Mouse (Mus musculus): ENCODE data around the gene Gm11020. TPM values are rescaled to one million over a fixed set of nuclear protein-coding genes. Genes with fewer than 3 reads are reported as not detected.

Gene Gm11020
- polyA plus RNA-seq, 1 experiment from 2014 or later: not detected

DNA sequence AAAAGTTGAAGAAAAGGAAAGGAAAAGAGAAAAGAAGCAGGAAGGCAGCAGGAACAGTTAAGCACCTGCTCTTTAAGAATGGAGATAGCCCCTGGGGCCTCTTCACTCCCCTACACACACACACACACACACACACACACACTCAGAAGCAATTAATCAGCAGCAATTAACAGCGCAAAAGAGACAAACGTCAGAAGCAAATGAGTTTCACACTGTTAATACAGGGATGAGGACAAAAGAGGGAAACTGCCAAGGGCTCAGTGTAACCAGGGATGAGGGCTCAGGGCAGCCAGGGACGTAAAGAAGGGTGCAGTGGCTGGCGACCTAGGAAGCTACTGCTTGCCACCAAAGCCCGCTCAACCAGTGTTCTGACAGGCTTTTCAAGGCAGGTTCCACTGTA, 46.0 kb downstream of the Gm11020 start:
- no peak overlapping the region for H3K27ac ChIP-seq (replicated peaks)
- 45% methylated on average over 5 of the region's 5 CpGs for WGBS
- H3K27me3 ChIP-seq (ENCODE audit: control insufficient read depth, insufficient read depth, low read length): no peaks in the 10 kb centered on the region
- no peak for TF ChIP-seq CTCF (IDR thresholded peaks at IDR 0.05; ENCODE audit: low read depth)
- TF ChIP-seq EP300 (optimal IDR thresholded peaks at IDR 0.05): no peak
- H3K36me3 ChIP-seq (ENCODE audit: control insufficient read depth, insufficient read depth, low read length): no peaks in the 10 kb centered on the region
- H3K9ac ChIP-seq (ENCODE audit: low read length): no peak overlapping the region
- no peaks in the 10 kb centered on the region for H3K4me1 ChIP-seq (replicated peaks; ENCODE audit: control insufficient read depth, insufficient read depth)
- no peak overlapping the region for H3K4me2 ChIP-seq (replicated peaks; ENCODE audit: low read depth)
- ATAC-seq (ENCODE audit: low FRiP score, low TSS enrichment) (no peak), DNase-seq (ENCODE audit: low spot score) (no peak)
- no peak overlapping the region for H3K4me3 ChIP-seq (ENCODE audit: low read depth, low read length)
- H3K9me3 ChIP-seq (ENCODE audit: control insufficient read depth, low read length): no peaks in the 10 kb centered on the region

DNA sequence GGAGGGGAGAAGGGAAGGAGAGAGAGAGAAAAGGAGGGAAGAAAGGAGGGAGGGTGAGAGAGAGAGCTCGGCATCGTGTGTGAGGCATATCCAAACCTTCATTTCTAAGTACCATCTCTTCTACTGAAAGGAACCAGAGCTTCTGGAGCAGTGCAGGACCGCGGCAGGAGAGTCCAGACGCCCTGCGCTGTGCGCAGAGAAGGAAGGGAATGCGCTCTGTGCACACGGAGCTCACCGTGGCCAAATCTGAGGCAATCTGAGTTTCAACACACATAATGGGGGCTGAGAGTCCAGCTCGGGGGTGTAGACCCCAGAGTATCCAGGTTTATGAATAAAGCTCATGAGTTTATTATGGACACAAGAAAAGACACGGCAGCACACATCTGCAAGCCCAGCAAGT, 48.2 kb downstream of the Gm11020 start:
- Histone ChIP-seq H3K9ac (ENCODE audit: low read length) (no peak overlapping the region), H3K4me3 (ENCODE audit: low read depth, low read length) (no peak overlapping the region), H3K36me3 (ENCODE audit: control insufficient read depth, insufficient read depth, low read length) (no peaks in the 10 kb centered on the region), H3K27me3 (ENCODE audit: control insufficient read depth, insufficient read depth, low read length) (no peaks in the 10 kb centered on the region), H3K4me1 (replicated peaks; ENCODE audit: control insufficient read depth, insufficient read depth) (no peaks in the 10 kb centered on the region), H3K4me2 (replicated peaks; ENCODE audit: low read depth) (no peak overlapping the region), H3K9me3 (ENCODE audit: control insufficient read depth, low read length) (no peaks in the 10 kb centered on the region), H3K27ac (replicated peaks) (no peak overlapping the region; the same call in 1 of the 2 replicates)
- 70% methylated on average over 12 of the region's 12 CpGs for WGBS
- ATAC-seq (ENCODE audit: low FRiP score, low TSS enrichment): no peak
- DNase-seq (ENCODE audit: low spot score): no peak
- no peak for TF ChIP-seq EP300 (optimal IDR thresholded peaks at IDR 0.05)
- no peak for TF ChIP-seq CTCF (IDR thresholded peaks at IDR 0.05; ENCODE audit: low read depth)

DNA sequence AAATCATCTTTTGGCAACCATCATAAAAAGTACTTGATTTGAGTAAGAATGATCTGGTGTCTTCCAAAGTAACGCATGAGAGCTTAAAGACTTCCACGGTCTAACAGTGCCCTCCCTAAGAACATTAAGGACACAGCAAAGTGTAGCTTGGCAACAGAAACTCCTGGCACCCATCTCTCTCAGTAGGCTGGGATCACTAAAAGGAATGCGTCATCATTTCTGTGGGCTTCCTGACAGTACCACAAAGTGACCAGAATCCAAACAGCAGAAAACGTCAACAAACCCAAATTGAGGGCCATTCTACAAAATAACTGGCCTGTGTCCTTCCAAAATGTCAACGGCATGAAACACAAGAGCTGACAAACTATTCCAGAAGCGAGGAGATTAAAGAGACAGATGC, 48.7 kb downstream of the Gm11020 start:
- Histone ChIP-seq H3K9ac (ENCODE audit: low read length) (no peak overlapping the region), H3K36me3 (ENCODE audit: control insufficient read depth, insufficient read depth, low read length) (no peaks in the 10 kb centered on the region), H3K4me2 (replicated peaks; ENCODE audit: low read depth) (no peak overlapping the region), H3K27ac (replicated peaks) (no peak overlapping the region; the same call in 1 of the 2 replicates), H3K27me3 (ENCODE audit: control insufficient read depth, insufficient read depth, low read length) (no peaks in the 10 kb centered on the region), H3K9me3 (ENCODE audit: control insufficient read depth, low read length) (no peaks in the 10 kb centered on the region), H3K4me1 (replicated peaks; ENCODE audit: control insufficient read depth, insufficient read depth) (no peaks in the 10 kb centered on the region), H3K4me3 (ENCODE audit: low read depth, low read length) (no peak overlapping the region)
- ATAC-seq (ENCODE audit: low FRiP score, low TSS enrichment): no peak
- DNase-seq (ENCODE audit: low spot score): no peak
- TF ChIP-seq CTCF (IDR thresholded peaks at IDR 0.05; ENCODE audit: low read depth): no peak
- TF ChIP-seq EP300 (optimal IDR thresholded peaks at IDR 0.05): no peak
- WGBS: 42% methylated on average over 6 of the region's 6 CpGs

DNA sequence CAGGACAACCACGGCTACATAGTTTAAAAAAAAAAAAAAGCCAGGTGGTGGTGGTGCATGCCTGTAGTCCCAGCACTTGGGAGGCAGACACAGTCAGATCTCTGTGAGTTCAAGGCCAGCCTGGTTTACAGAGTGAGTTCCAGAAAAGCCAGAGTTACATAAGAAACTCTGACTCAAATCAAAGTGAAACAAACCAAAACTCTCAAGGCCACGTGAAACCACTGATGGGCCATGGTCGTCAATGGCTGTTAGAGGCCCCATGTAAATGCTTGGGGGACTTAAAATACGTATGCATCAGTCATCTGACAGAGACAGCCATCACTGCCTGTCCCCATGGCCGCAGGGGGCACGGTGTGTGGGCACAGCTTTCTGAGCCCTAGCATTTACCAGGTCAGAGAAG, 49.8 kb downstream of the Gm11020 start:
- Histone ChIP-seq H3K4me1 (replicated peaks; ENCODE audit: control insufficient read depth, insufficient read depth) (peaks cover 8% of the 10 kb centered on the region), H3K36me3 (ENCODE audit: control insufficient read depth, insufficient read depth, low read length) (no peaks in the 10 kb centered on the region), H3K4me3 (ENCODE audit: low read depth, low read length) (no peak overlapping the region), H3K27ac (replicated peaks) (no peak overlapping the region), H3K4me2 (replicated peaks; ENCODE audit: low read depth) (no peak overlapping the region), H3K9ac (ENCODE audit: low read length) (no peak overlapping the region), H3K27me3 (ENCODE audit: control insufficient read depth, insufficient read depth, low read length) (no peaks in the 10 kb centered on the region), H3K9me3 (ENCODE audit: control insufficient read depth, low read length) (no peaks in the 10 kb centered on the region)
- TF ChIP-seq EP300 (optimal IDR thresholded peaks at IDR 0.05): no peak
- no peak for TF ChIP-seq CTCF (IDR thresholded peaks at IDR 0.05; ENCODE audit: low read depth)
- DNase-seq (ENCODE audit: low spot score): no peak
- no peak for ATAC-seq (ENCODE audit: low FRiP score, low TSS enrichment)
- 87% methylated on average over 6 of the region's 6 CpGs for WGBS

Other genes starting within 250 kb of the Gm11020 start
- 8.2 and 8.7 TPM in 2 replicates for gene Cdh5, start 219.9 kb upstream of the Gm11020 start, polyA plus RNA-seq (2015; fragmentation: Nextera tagmentation; extraction: Ambion mirVana)
- 0.81 and 0.88 TPM in 2 replicates for gene Bean1, start 151.1 kb upstream of the Gm11020 start, polyA plus RNA-seq (2015; fragmentation: Nextera tagmentation; extraction: Ambion mirVana)
- gene Tk2, start 73.0 kb upstream of the Gm11020 start, polyA plus RNA-seq (2015; fragmentation: Nextera tagmentation; extraction: Ambion mirVana): 11.0 and 13.4 TPM in 2 replicates
- 24.1 and 25.3 TPM in 2 replicates for gene Cklf, start 70.7 kb upstream of the Gm11020 start, polyA plus RNA-seq (2015; fragmentation: Nextera tagmentation; extraction: Ambion mirVana)
- gene Cmtm2a, start 28.4 kb upstream of the Gm11020 start, polyA plus RNA-seq (2015; fragmentation: Nextera tagmentation; extraction: Ambion mirVana): not detected in 2 replicates
- gene Gm45711, start 11.5 kb upstream of the Gm11020 start, polyA plus RNA-seq (2015; fragmentation: Nextera tagmentation; extraction: Ambion mirVana): not detected in 2 replicates
- not detected in 2 replicates for gene Cmtm1, start 11.4 kb upstream of the Gm11020 start, polyA plus RNA-seq (2015; fragmentation: Nextera tagmentation; extraction: Ambion mirVana)
- gene Cmtm2b, start 663 bp downstream of the Gm11020 start, polyA plus RNA-seq (2015; fragmentation: Nextera tagmentation; extraction: Ambion mirVana): not detected in 2 replicates
- 48.4 and 52.1 TPM in 2 replicates for gene Cmtm3, start 17.8 kb downstream of the Gm11020 start, polyA plus RNA-seq (2015; fragmentation: Nextera tagmentation; extraction: Ambion mirVana)
- 4.6 and 4.8 TPM in 2 replicates for gene Cmtm4, start 74.2 kb downstream of the Gm11020 start, polyA plus RNA-seq (2015; fragmentation: Nextera tagmentation; extraction: Ambion mirVana)
- gene Dync1li2, start 121.5 kb downstream of the Gm11020 start, polyA plus RNA-seq (2015; fragmentation: Nextera tagmentation; extraction: Ambion mirVana): 31.9 and 33.0 TPM in 2 replicates
- gene Terb1, start 188.3 kb downstream of the Gm11020 start, polyA plus RNA-seq (2015; fragmentation: Nextera tagmentation; extraction: Ambion mirVana): 0.18 and 0.33 TPM in 2 replicates
- gene Nae1, start 213.1 kb downstream of the Gm11020 start, polyA plus RNA-seq (2015; fragmentation: Nextera tagmentation; extraction: Ambion mirVana): 59.2 and 64.1 TPM in 2 replicates
- 1.2 and 1.3 TPM in 2 replicates for gene Car7, start 213.1 kb downstream of the Gm11020 start, polyA plus RNA-seq (2015; fragmentation: Nextera tagmentation; extraction: Ambion mirVana)